Mouse (Mus musculus) common myeloid progenitor, adult 5-6 weeks (primary cell): ENCODE data around the gene Junb. TPM values are rescaled to one million over a fixed set of nuclear protein-coding genes. Genes with fewer than 3 reads are reported as not detected.

Experiments
- ATAC-seq: replicated peaks from 2 replicates; pipeline ENCODE4 v1.8.0; 2016; ENCODE audit warnings: low read depth, mild to moderate bottlenecking, moderate TSS enrichment, inconsistent platforms; ENCODE audit not compliant: poor library complexity, severe bottlenecking
- total RNA-seq: library from RNA; stranded (forward); fragments of 200-1000, 187-1606 nt; gene quantifications from 2 replicates; pipeline ENCODE4 v1.2.3, GENCODE M21; 2017

Junb gene
- total RNA-seq, 1 experiment from 2014 or later: 102 TPM

GRCm38 (mm10) chr8:84989810-84990209 is 11.3 kb upstream of the Junb start:
- peak; percentile 48 for ATAC-seq

GRCm38 (mm10) chr8:84989311-84989731 is 10.8 kb upstream of the Junb start:
- ATAC-seq: no peak

GRCm38 (mm10) chr8:84987903-84988302 is 9.4 kb upstream of the Junb start:
- ATAC-seq: no peak

- ATAC-seq: no peak
These were observed 8.9 kb upstream of the Junb start for GRCm38 (mm10) chr8:84987388-84987787.

GRCm38 (mm10) chr8:84986379-84986945 is 7.9 kb upstream of the Junb start:
- ATAC-seq: peak; percentile 0; the same call in 1 of the 2 replicates

GRCm38 (mm10) chr8:84985684-84986378 is 7.3 kb upstream of the Junb start:
- peak; percentile 44 for ATAC-seq

- 0 out of 2 replicates have a peak, but pooled peaks have one; percentile 4 for ATAC-seq
These were observed 6.6 kb upstream of the Junb start for GRCm38 (mm10) chr8:84985049-84985683.

- ATAC-seq: no peak
These were observed 6.0 kb upstream of the Junb start for GRCm38 (mm10) chr8:84984294-84985048.

GRCm38 (mm10) chr8:84982499-84983011 is 4.0 kb upstream of the Junb start:
- ATAC-seq: no peak

- no peak for ATAC-seq
These were observed 3.4 kb upstream of the Junb start for GRCm38 (mm10) chr8:84981644-84982498.

GRCm38 (mm10) chr8:84980622-84981358 is 2.3 kb upstream of the Junb start:
- ATAC-seq: no peak

- ATAC-seq: peak; percentile 37
These were observed 1.3 kb upstream of the Junb start for GRCm38 (mm10) chr8:84979599-84980421.

GRCm38 (mm10) chr8:84977435-84978247 is 877 bp downstream of the Junb start:
- no peak; the same call in 1 of the 2 replicates for ATAC-seq

GRCm38 (mm10) chr8:84976763-84977434 is 1.6 kb downstream of the Junb start:
- no peak for ATAC-seq

- ATAC-seq: peak; percentile 30
These were observed 2.3 kb downstream of the Junb start for GRCm38 (mm10) chr8:84976031-84976762.

- ATAC-seq: no peak
These were observed 3.1 kb downstream of the Junb start for GRCm38 (mm10) chr8:84975434-84975833.
